Mouse (Mus musculus): ENCODE measurements at regions not wholly inside any gene's neighbourhood (a gene's known extent, or its start where the extent isn't known, plus 50 kb on each side); places are given as distances from the start of the nearest gene placed in this dataset.

- intact Hi-C loops (cut with DNase I), result no loop called here
- no peak for DNase-seq
Observed at GRCm38 (mm10) chr1:184608338-184608737, 124.1 kb downstream of the Hlx start.

- no peak for DNase-seq
- intact Hi-C loops (cut with DNase I), result no loop called here
Observed at GRCm38 (mm10) chr1:184606541-184606940, 125.9 kb downstream of the Hlx start.

GRCm38 (mm10) chr1:184605666-184606065 lies 126.8 kb downstream of the Hlx start:
- DNase-seq, result no peak
- intact Hi-C loops (cut with DNase I), result no loop called here

- intact Hi-C loops (cut with DNase I), result no loop called here
- DNase-seq, result no peak
Observed at GRCm38 (mm10) chr1:184603136-184603535, 129.3 kb downstream of the Hlx start.

- intact Hi-C loops (cut with DNase I), result no loop called here
- DNase-seq, result no peak
Observed at GRCm38 (mm10) chr1:184595449-184595848, 137.0 kb downstream of the Hlx start.

GRCm38 (mm10) chr1:184590634-184591033 lies 141.8 kb downstream of the Hlx start:
- no peak for DNase-seq

GRCm38 (mm10) chr1:184589277-184589676 lies 143.1 kb downstream of the Hlx start:
- no peak for DNase-seq
- intact Hi-C loops (cut with DNase I), result no loop called here

More at GRCm38 (mm10) chr1:184590634-184591033, 141.8 kb downstream of the Hlx start:
- intact Hi-C loops (cut with DNase I), result no loop called here

GRCm38 (mm10) chr1:184584505-184584874 lies 147.9 kb downstream of the Hlx start:
- intact Hi-C loops (cut with DNase I), result no loop called here
- no peak for DNase-seq

- DNase-seq, result no peak
- intact Hi-C loops (cut with DNase I), result no loop called here
Observed at GRCm38 (mm10) chr1:184583751-184584504, 148.5 kb downstream of the Hlx start.

GRCm38 (mm10) chr1:184579475-184579874 lies 152.9 kb downstream of the Hlx start:
- intact Hi-C loops (cut with DNase I), result no loop called here
- DNase-seq, result no peak

GRCm38 (mm10) chr1:184576527-184576926 lies 155.9 kb downstream of the Hlx start:
- intact Hi-C loops (cut with DNase I), result no loop called here
- DNase-seq, result no peak

- intact Hi-C loops (cut with DNase I), result no loop called here
- no peak for DNase-seq
Observed at GRCm38 (mm10) chr1:184573325-184573724, 159.1 kb downstream of the Hlx start.

GRCm38 (mm10) chr1:184570681-184571080 lies 161.7 kb downstream of the Hlx start:
- no peak for DNase-seq
- intact Hi-C loops (cut with DNase I), result no loop called here

- intact Hi-C loops (cut with DNase I), result no loop called here
Observed at GRCm38 (mm10) chr1:184562926-184563325, 169.5 kb downstream of the Hlx start.

GRCm38 (mm10) chr1:184562239-184562638 lies 170.2 kb downstream of the Hlx start:
- intact Hi-C loops (cut with DNase I), result no loop called here
- no peak for DNase-seq

More at GRCm38 (mm10) chr1:184562926-184563325, 169.5 kb downstream of the Hlx start:
- DNase-seq, result no peak

GRCm38 (mm10) chr1:184559543-184559942 lies 172.9 kb downstream of the Hlx start:
- intact Hi-C loops (cut with DNase I), result no loop called here

GRCm38 (mm10) chr1:184553791-184554190 lies 178.6 kb downstream of the Hlx start:
- no peak for DNase-seq
- intact Hi-C loops (cut with DNase I), result no loop called here

More at GRCm38 (mm10) chr1:184559543-184559942, 172.9 kb downstream of the Hlx start:
- no peak for DNase-seq

- DNase-seq, result no peak
- intact Hi-C loops (cut with DNase I), result no loop called here
Observed at GRCm38 (mm10) chr1:184550491-184550890, 181.9 kb downstream of the Hlx start.

GRCm38 (mm10) chr1:184547650-184548235 lies 184.7 kb downstream of the Hlx start:
- DNase-seq, result no peak
- intact Hi-C loops (cut with DNase I), result no loop called here

- DNase-seq, result no peak
- intact Hi-C loops (cut with DNase I), result no loop called here
Observed at GRCm38 (mm10) chr1:184546140-184546661, 186.2 kb downstream of the Hlx start.

GRCm38 (mm10) chr1:184545111-184545510 lies 187.3 kb downstream of the Hlx start:
- intact Hi-C loops (cut with DNase I), result no loop called here

More at GRCm38 (mm10) chr1:184545111-184545510, 187.3 kb downstream of the Hlx start:
- no peak for DNase-seq

All from gastrocnemius, postnatal 36 days (tissue).